Mouse (Mus musculus): ENCODE results near the gene Pou3f1. TPM values are rescaled to one million over a fixed set of nuclear protein-coding genes. Genes with fewer than 3 reads are reported as not detected.
"Not testable (repeated sequence)": the region's sequence is repeated elsewhere in the genome, so short reads cannot be mapped to it uniquely, and the experiment has no call there.

Pou3f1 gene
- polyA plus RNA-seq, 1 experiment from 2014 or later: 0.69 TPM

GRCm38 (mm10) chr4:124707381-124708199, 51.0 kb downstream of the Pou3f1 start:
- not testable (repeated sequence) for H3K9me3 ChIP-seq (replicated peaks); H3K4me2 ChIP-seq; H3K9ac ChIP-seq; H3K27me3 ChIP-seq; ATAC-seq (replicated peaks; ENCODE audit: low FRiP score); H3K4me3 ChIP-seq (replicated peaks)
- Histone ChIP-seq H3K36me3 (peaks cover 20% of the 10 kb centered on the region), H3K27ac (peak overlapping the region; percentile 94; the same call in 1 of the 2 replicates), H3K4me1 (peaks cover 71% of the 10 kb centered on the region)
- WGBS: 91% methylated on average over 25 of the region's 25 CpGs

- H3K27me3 ChIP-seq; H3K9me3 ChIP-seq (replicated peaks); ATAC-seq (replicated peaks; ENCODE audit: low FRiP score); H3K9ac ChIP-seq: not testable (repeated sequence)
- Histone ChIP-seq H3K4me2 (peak overlapping the region; percentile 75), H3K27ac (peak overlapping the region; percentile 94), H3K36me3 (peaks cover 20% of the 10 kb centered on the region), H3K4me3 (replicated peaks) (peak overlapping the region; percentile 42), H3K4me1 (peaks cover 68% of the 10 kb centered on the region)
- 20% methylated on average over 1 of the region's 1 CpGs for WGBS
These were observed 51.6 kb downstream of the Pou3f1 start for GRCm38 (mm10) chr4:124708200-124708517.

GRCm38 (mm10) chr4:124708518-124709477, 52.2 kb downstream of the Pou3f1 start:
- Histone ChIP-seq H3K9me3 (replicated peaks) (no peaks in the 10 kb centered on the region), H3K9ac (0 out of 2 replicates have a peak overlapping the region, but pooled peaks have one; percentile 30), H3K4me3 (replicated peaks) (peak overlapping the region; percentile 42), H3K4me1 (peaks cover 61% of the 10 kb centered on the region), H3K27me3 (no peaks in the 10 kb centered on the region), H3K36me3 (peaks cover 20% of the 10 kb centered on the region), H3K27ac (peak overlapping the region; percentile 94), H3K4me2 (peak overlapping the region; percentile 75)
- peak; percentile 88 for ATAC-seq (replicated peaks; ENCODE audit: low FRiP score)
- 2% methylated on average over 41 of the region's 41 CpGs for WGBS

- Histone ChIP-seq H3K4me3 (replicated peaks) (peak overlapping the region; percentile 29), H3K4me2 (peak overlapping the region; percentile 75), H3K27me3 (no peaks in the 10 kb centered on the region), H3K4me1 (peaks cover 52% of the 10 kb centered on the region), H3K9ac (peak overlapping the region; percentile 37; the same call in 1 of the 2 replicates), H3K9me3 (replicated peaks) (no peaks in the 10 kb centered on the region), H3K36me3 (peaks cover 20% of the 10 kb centered on the region), H3K27ac (peak overlapping the region; percentile 94)
- ATAC-seq (replicated peaks; ENCODE audit: low FRiP score): no peak
- WGBS: 4% methylated on average over 18 of the region's 18 CpGs
These were observed 53.4 kb downstream of the Pou3f1 start for GRCm38 (mm10) chr4:124709961-124710446.

Other genes with a start within 250 kb of the Pou3f1 start
- gene 3100002H09Rik, start 46.0 kb upstream of the Pou3f1 start, polyA plus RNA-seq (2015; fragmentation: Nextera tagmentation; extraction: Ambion mirVana): not detected in 2 replicates
- 78.5 and 81.9 TPM in 2 replicates for gene Utp11, start 36.8 kb downstream of the Pou3f1 start, polyA plus RNA-seq (2015; fragmentation: Nextera tagmentation; extraction: Ambion mirVana)
- gene Fhl3, start 43.9 kb downstream of the Pou3f1 start, polyA plus RNA-seq (2015; fragmentation: Nextera tagmentation; extraction: Ambion mirVana): 8.4 and 12.4 TPM in 2 replicates
- 171 and 175 TPM in 2 replicates for gene Sf3a3, start 58.0 kb downstream of the Pou3f1 start, polyA plus RNA-seq (2015; fragmentation: Nextera tagmentation; extraction: Ambion mirVana)
- gene Inpp5b, start 85.0 kb downstream of the Pou3f1 start, polyA plus RNA-seq (2015; fragmentation: Nextera tagmentation; extraction: Ambion mirVana): 29.6 and 33.7 TPM in 2 replicates
- 14.2 and 15.5 TPM in 2 replicates for gene Mtf1, start 145.3 kb downstream of the Pou3f1 start, polyA plus RNA-seq (2015; fragmentation: Nextera tagmentation; extraction: Ambion mirVana)
- gene Yrdc, start 193.9 kb downstream of the Pou3f1 start, polyA plus RNA-seq (2015; fragmentation: Nextera tagmentation; extraction: Ambion mirVana): 35.0 and 42.5 TPM in 2 replicates
- 46.9 and 50.3 TPM in 2 replicates for gene 1110065P20Rik, start 194.4 kb downstream of the Pou3f1 start, polyA plus RNA-seq (2015; fragmentation: Nextera tagmentation; extraction: Ambion mirVana)
- gene Maneal, start 205.4 kb downstream of the Pou3f1 start, polyA plus RNA-seq (2015; fragmentation: Nextera tagmentation; extraction: Ambion mirVana): 0.49 and 0.71 TPM in 2 replicates
- gene Epha10, start 224.1 kb downstream of the Pou3f1 start, polyA plus RNA-seq (2015; fragmentation: Nextera tagmentation; extraction: Ambion mirVana): 0.10 and 0.21 TPM in 2 replicates